Mouse (Mus musculus) ES-E14 (cell line): ENCODE results near the gene Bid. TPM values are rescaled to one million over a fixed set of nuclear protein-coding genes. Genes with fewer than 3 reads are reported as not detected.

Experiments
- DNase-seq: peaks from one replicate; pipeline ENCODE4 v3.0.0-alpha.2; 2013; ENCODE audit warnings: low read depth, low spot score
- H3K27ac ChIP-seq: 2 replicates; pipeline ENCODE4 v1.5.1; 2012; ENCODE audit warnings: low read depth, mild to moderate bottlenecking, low read length, moderate library complexity, mixed read lengths; ENCODE audit not compliant: poor library complexity, insufficient read depth, severe bottlenecking
- H3K36me3 ChIP-seq: 2 replicates; pipeline ENCODE4 v1.6.1; 2012; ENCODE audit warnings: mild to moderate bottlenecking, low read length, moderate library complexity, mixed read lengths; ENCODE audit not compliant: control insufficient read depth, poor library complexity, insufficient read depth, severe bottlenecking
- H3K4me1 ChIP-seq, 2 experiments: fragments of 150-350 bp in 1 of 2; sonication (generic) in 1 of 2; 2 replicates each; pipeline ENCODE4 v1.6.1; 2012; ENCODE audit warnings: low read length in 2 of 2, mild to moderate bottlenecking in 1 of 2, mixed read lengths in 1 of 2; ENCODE audit not compliant: control insufficient read depth in 2 of 2, insufficient read depth in 2 of 2, poor library complexity in 1 of 2
- H3K4me3 ChIP-seq, 2 experiments: fragments of 150-350 bp in 1 of 2; sonication (generic) in 1 of 2; 2 replicates each; pipeline ENCODE4 v1.5.1; 2012; ENCODE audit warnings: low read length in 2 of 2, low read depth in 1 of 2, mild to moderate bottlenecking in 1 of 2, mixed read lengths in 1 of 2; ENCODE audit not compliant: insufficient read depth in 1 of 2, poor library complexity in 1 of 2, severe bottlenecking in 1 of 2
- H3K9ac ChIP-seq: 2 replicates; pipeline ENCODE4 v1.6.1; 2012; ENCODE audit warnings: low read depth, mild to moderate bottlenecking, low read length, mixed read lengths; ENCODE audit not compliant: poor library complexity, insufficient read depth, severe bottlenecking
- H3K9me3 ChIP-seq: fragments of 150-350 bp; sonication (generic); 2 replicates; pipeline ENCODE4 v1.6.1; 2012; ENCODE audit warnings: low read depth, mild to moderate bottlenecking, low read length; ENCODE audit not compliant: control insufficient read depth, insufficient read depth
- CHD2 ChIP-seq: IDR thresholded peaks from 2 replicates; pipeline ENCODE4 v1.6.1; 2014; ENCODE audit warnings: mild to moderate bottlenecking, low read depth, low read length, inconsistent platforms
- HCFC1 ChIP-seq: IDR thresholded peaks from 2 replicates; pipeline ENCODE4 v1.6.1; 2012; ENCODE audit warnings: low read length, inconsistent platforms, borderline replicate concordance; ENCODE audit not compliant: insufficient read depth
- MAFK ChIP-seq: IDR thresholded peaks from 2 replicates; pipeline ENCODE4 v1.6.1; 2014; ENCODE audit warnings: mild to moderate bottlenecking, low read depth, low read length, inconsistent platforms; ENCODE audit not compliant: insufficient read depth
- ZC3H11A ChIP-seq: IDR thresholded peaks from 2 replicates; pipeline ENCODE4 v1.6.1; 2012; ENCODE audit warnings: low read depth, mild to moderate bottlenecking, inconsistent platforms, low read length, borderline replicate concordance
- ZNF384 ChIP-seq: IDR thresholded peaks from 2 replicates; pipeline ENCODE4 v1.6.1; 2012; ENCODE audit warnings: low read depth, low read length, inconsistent platforms
- in situ Hi-C, 2 experiments: fragments of 600-800 bp; cut with MboI; formaldehyde crosslinking; loops; one replicate each; pipeline ENCODE4 v1.15.1; 2025; ENCODE audit warnings: low sequenced_read_pairs in 2 of 2, inconsistent platforms in 1 of 2; ENCODE audit not compliant: unreplicated experiment in 2 of 2
- total RNA-seq: library from RNA; depleted of rRNA; stranded (reverse); fragments of 300-350 nt; gene quantifications from 2 replicates; pipeline ENCODE4 v1.2.3, GENCODE M21; 2012

Gene Bid
- total RNA-seq, 1 experiment = 20.0 TPM

DNA sequence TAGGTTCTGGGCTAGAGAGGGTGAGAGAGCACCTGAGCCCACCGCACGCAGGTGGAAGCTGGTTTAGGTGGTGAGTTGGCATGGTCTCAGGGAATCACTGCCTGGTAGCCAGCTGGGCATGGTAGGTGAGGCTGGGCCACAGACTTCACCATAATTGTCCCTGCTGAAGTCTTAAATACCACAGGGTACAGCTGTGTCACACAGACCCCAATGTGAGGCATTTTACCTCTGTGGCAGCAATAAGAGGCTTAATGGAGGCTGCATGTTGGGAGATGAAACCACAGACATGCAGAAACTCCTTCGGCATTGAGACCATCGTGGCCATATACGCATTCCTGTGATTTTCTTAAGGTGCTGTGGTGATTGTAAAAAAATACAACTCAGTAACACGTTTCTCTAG is 35.8 kb upstream of the Bid start:
- Histone ChIP-seq H3K4me1 (no peaks in the 10 kb centered on the region), H3K4me3 (no peak overlapping the region), H3K36me3 (peaks cover 11% of the 10 kb centered on the region; the same call in 1 of the 2 replicates), H3K9ac (no peak overlapping the region), H3K9me3 (no peaks in the 10 kb centered on the region), H3K27ac (no peak overlapping the region)
- no peak for DNase-seq
- TF ChIP-seq HCFC1 (no peak), CHD2 (no peak), MAFK (no peak), ZNF384 (no peak), ZC3H11A (no peak)
- in situ Hi-C loops = no loop called here

DNA sequence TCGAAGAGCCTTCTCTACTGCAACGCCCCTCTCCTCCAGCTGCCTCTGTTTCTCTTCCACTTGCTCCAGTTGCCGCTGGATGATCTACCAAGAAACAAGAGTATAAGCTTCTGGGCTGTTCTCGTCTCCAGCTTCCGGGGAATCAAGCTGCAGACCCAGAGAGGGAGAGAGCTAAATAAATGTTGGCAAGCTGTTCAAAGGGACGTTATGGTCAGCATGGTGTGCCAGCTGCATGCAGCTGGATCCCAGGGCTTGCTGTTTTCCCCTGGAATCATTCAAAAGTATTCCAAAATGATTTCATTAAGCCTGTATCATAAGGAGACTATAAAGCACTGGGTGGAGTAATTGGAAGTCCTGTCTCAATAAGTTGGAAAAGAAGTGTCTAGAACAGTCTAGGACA is 34.7 kb upstream of the Bid start:
- no peak overlapping the region; the same call in 1 of the 2 replicates for H3K27ac ChIP-seq
- H3K9ac ChIP-seq = no peak overlapping the region
- no peaks in the 10 kb centered on the region for H3K4me1 ChIP-seq
- TF ChIP-seq ZNF384 = no peak
- no peak for TF ChIP-seq ZC3H11A
- no peak for TF ChIP-seq CHD2
- no peak for TF ChIP-seq HCFC1
- no peak for TF ChIP-seq MAFK
- no peak for DNase-seq
- H3K4me3 ChIP-seq = no peak overlapping the region
- no peaks in the 10 kb centered on the region for H3K9me3 ChIP-seq
- in situ Hi-C loops = no loop called here
- H3K36me3 ChIP-seq = peaks cover 7% of the 10 kb centered on the region; the same call in 1 of the 2 replicates

DNA sequence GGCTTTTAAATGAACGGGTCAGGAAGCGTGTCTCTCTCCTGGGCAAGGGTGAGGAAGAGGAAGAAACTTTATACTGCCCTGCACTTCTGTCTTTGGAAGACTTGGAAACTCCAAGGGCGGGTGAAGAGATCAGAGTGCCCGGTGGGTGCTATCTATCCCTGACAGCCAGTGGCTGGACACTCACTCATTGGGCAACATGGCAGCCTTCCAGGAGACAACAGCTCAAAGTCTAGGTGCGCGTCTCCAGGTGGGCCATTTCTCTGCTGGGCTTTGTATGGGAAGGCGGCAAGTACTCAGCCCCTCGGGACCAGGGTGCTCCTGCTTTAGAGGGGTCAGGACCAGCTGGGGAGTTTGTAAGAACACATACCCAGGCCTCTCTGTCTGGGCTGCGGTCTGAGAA is 28.9 kb upstream of the Bid start:
- Histone ChIP-seq H3K9ac (no peak overlapping the region), H3K36me3 (no peaks in the 10 kb centered on the region), H3K4me1 (peaks cover 0 to 2% of the 10 kb centered on the region in 2 experiments; a peak in 1 of 4 replicates), H3K9me3 (no peaks in the 10 kb centered on the region), H3K4me3 (no peak overlapping the region), H3K27ac (no peak overlapping the region)
- no peak for DNase-seq
- in situ Hi-C loops = no loop called here
- TF ChIP-seq HCFC1 = no peak
- TF ChIP-seq MAFK = no peak
- no peak for TF ChIP-seq ZC3H11A
- no peak for TF ChIP-seq ZNF384
- TF ChIP-seq CHD2 = no peak

DNA sequence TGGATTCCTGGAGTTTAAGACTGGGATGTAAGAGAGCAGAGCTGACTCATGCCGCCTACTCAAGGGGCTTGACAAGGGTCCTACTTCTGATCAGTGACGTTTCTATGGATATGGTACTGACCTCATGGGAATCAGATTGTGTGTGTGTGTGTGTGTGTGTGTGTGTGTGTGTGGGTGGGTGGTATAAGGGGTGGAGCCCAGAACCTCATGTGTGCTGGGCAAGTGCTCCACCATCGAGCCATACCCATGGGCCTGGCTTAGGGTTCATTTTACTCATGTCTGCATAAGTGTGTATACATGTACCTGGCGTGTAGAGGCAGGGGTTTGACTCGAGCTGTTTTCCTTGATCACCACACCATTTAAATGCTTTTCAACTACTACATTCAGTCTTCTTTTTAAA is 27.3 kb upstream of the Bid start:
- in situ Hi-C loops = no loop called here
- TF ChIP-seq MAFK = no peak
- Histone ChIP-seq H3K9me3 (no peaks in the 10 kb centered on the region), H3K4me1 (peaks cover 0 to 7% of the 10 kb centered on the region in 2 experiments; a peak in 2 of 4 replicates), H3K27ac (no peak overlapping the region), H3K9ac (no peak overlapping the region), H3K36me3 (no peaks in the 10 kb centered on the region), H3K4me3 (no peak overlapping the region)
- DNase-seq = no peak

DNA sequence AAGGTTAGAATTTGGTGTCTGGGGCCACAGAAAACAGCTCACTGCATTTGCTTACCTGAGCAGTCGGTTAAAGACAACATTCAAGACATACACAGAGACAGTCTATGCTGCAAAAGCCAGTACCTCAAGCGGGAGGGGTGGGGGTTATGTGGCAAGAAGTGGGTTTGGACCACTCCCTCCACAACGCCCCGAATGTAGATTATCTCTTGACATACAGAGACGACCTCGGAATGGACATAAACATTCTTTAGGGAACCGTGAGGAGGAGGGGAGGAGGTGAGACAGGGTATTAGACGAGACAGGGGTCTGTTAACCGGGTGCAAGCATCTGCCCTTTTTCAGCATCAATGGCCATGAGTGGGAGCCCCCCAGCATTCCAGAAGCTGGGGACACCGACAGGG is 26.9 kb upstream of the Bid start:
- in situ Hi-C loops = no loop called here
- Histone ChIP-seq H3K9ac (no peak overlapping the region), H3K4me1 (peaks cover 0 to 7% of the 10 kb centered on the region in 2 experiments; a peak in 2 of 4 replicates), H3K4me3 (no peak overlapping the region), H3K27ac (no peak overlapping the region), H3K9me3 (no peaks in the 10 kb centered on the region), H3K36me3 (no peaks in the 10 kb centered on the region)
- TF ChIP-seq MAFK = no peak
- no peak for TF ChIP-seq HCFC1
- TF ChIP-seq ZNF384 = no peak
- TF ChIP-seq ZC3H11A = no peak
- TF ChIP-seq CHD2 = no peak
- DNase-seq = no peak
